Comparison of ENCODE assay signal across 45 mouse cellular contexts in the genomic region with DNA sequence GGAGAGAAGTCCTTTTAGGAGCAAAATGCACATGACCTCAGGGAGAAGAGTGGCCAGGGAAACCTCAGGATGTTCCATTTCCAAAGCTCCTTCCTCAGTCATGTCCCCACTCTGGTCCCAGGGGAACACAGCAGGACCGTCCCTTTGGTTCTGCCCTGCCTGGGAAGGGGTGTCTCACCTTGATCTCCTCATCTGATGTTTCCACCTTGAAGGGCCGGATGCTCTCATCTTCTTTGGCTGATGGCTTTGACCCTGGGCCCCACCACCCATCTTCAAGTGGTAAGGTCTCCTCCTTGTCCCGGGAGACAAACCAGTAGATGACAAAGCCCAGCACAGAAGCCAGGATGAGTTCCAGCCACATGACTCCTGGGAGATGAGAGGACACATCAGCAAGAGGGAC. TPM values are rescaled to one million over a fixed set of nuclear protein-coding genes. Genes with fewer than 3 reads are reported as not detected.
"Had no signal": no experiment of that assay in that cellular context is flagged by ENCODE, and none has a peak within 500 bp of the region (broad histone marks: within the 10 kb centered on the region; RNA-seq: fewer than 3 reads in every experiment).

No protein-coding gene starts in this region.

- H3K9ac ChIP-seq: heart, embryonic 12.5 days; heart, embryonic 13.5 days; heart, embryonic 15.5 days; hindbrain, embryonic 12.5 days; hindbrain, embryonic 13.5 days; hindbrain, embryonic 14.5 days; hindbrain, embryonic 15.5 days; intestine, embryonic 15.5 days; kidney, embryonic 15.5 days had no signal

- H3K27ac ChIP-seq: heart, embryonic 10.5 days; heart, embryonic 13.5 days; heart, embryonic 15.5 days; hindbrain, embryonic 10.5 days; hindbrain, embryonic 12.5 days; hindbrain, embryonic 13.5 days; hindbrain, embryonic 14.5 days; hindbrain, embryonic 15.5 days; hindbrain, postnatal 0 days; intestine, embryonic 15.5 days; layer of hippocampus, adult 2 months had no signal

- H3K4me2 ChIP-seq: heart, embryonic 11.5 days; heart, embryonic 12.5 days; heart, embryonic 13.5 days; heart, embryonic 15.5 days; hindbrain, embryonic 12.5 days; hindbrain, embryonic 13.5 days; hindbrain, embryonic 14.5 days; hindbrain, embryonic 15.5 days; intestine, embryonic 15.5 days; kidney, embryonic 15.5 days had no signal

- H3K4me3 ChIP-seq: heart, embryonic 10.5 days; heart, embryonic 12.5 days; heart, embryonic 13.5 days; heart, embryonic 15.5 days; hindbrain, embryonic 10.5 days; hindbrain, embryonic 12.5 days; hindbrain, embryonic 13.5 days; hindbrain, embryonic 15.5 days; intestine, embryonic 15.5 days; kidney, embryonic 15.5 days; layer of hippocampus, adult 2 months had no signal

- H3K36me3 ChIP-seq: heart, embryonic 10.5 days; heart, embryonic 12.5 days; heart, embryonic 13.5 days; heart, embryonic 15.5 days; hindbrain, embryonic 10.5 days; hindbrain, embryonic 12.5 days; hindbrain, embryonic 13.5 days; hindbrain, embryonic 15.5 days; intestine, embryonic 15.5 days; kidney, embryonic 15.5 days had no signal

- H3K9me3 ChIP-seq: heart, embryonic 10.5 days; heart, embryonic 12.5 days; heart, embryonic 13.5 days; heart, embryonic 15.5 days; hindbrain, embryonic 10.5 days; hindbrain, embryonic 12.5 days; hindbrain, embryonic 13.5 days; hindbrain, embryonic 15.5 days; intestine, embryonic 15.5 days; kidney, embryonic 15.5 days had no signal

- DNase-seq: heart, postnatal 10 days; heart, postnatal 14 days; heart, postnatal 36 days; heart, postnatal 4 days; kidney, adult 11 months; kidney, adult 18-20 months; kidney, adult 2 months; kidney, adult 8-10 months; kidney, adult 9 months; kidney, postnatal 10 days; kidney, postnatal 14 days; kidney, postnatal 36 days; kidney, postnatal 4 days; layer of hippocampus, adult 9-11 months; layer of hippocampus, postnatal 36 days had no signal

- ATAC-seq: hindbrain, embryonic 16.5 days; hindbrain, postnatal 0 days; inflammation-experienced regulatory T-cells, adult 6 months; intestine, embryonic 16.5 days; intestine, postnatal 0 days had no signal

- H3K4me1 ChIP-seq: hindbrain, embryonic 15.5 days had no signal

- H3K27me3 ChIP-seq: heart, embryonic 12.5 days; heart, embryonic 13.5 days; heart, embryonic 15.5 days; hindbrain, embryonic 13.5 days; hindbrain, embryonic 15.5 days; intestine, embryonic 15.5 days; kidney, embryonic 15.5 days had no signal

RNA-seq across cellular contexts. Expression of a gene that starts 49.4 kb away (rescaled TPM):
- total RNA-seq: heart, postnatal 10 days; heart, postnatal 14 days; heart, postnatal 25 days; heart, postnatal 36 days; heart, postnatal 4 days; hematopoietic stem cell, adult 5-6 weeks; hindbrain, postnatal 0 days; layer of hippocampus, adult 18-20 months; layer of hippocampus, postnatal 10 days; layer of hippocampus, postnatal 14 days; layer of hippocampus, postnatal 36 days had no signal
- polyA plus RNA-seq: heart, embryonic 10.5 days; heart, embryonic 11.5 days; heart, embryonic 12.5 days; heart, embryonic 13.5 days; heart, embryonic 14.5 days; heart, embryonic 15.5 days; heart, postnatal 0 days; hindbrain, embryonic 10.5 days; hindbrain, embryonic 11.5 days; hindbrain, embryonic 14.5 days; hindbrain, embryonic 15.5 days; hindbrain, embryonic 16.5 days; hindbrain, postnatal 0 days; inflammation-experienced regulatory T-cells, adult 6 months; intestine, embryonic 14.5 days; intestine, embryonic 15.5 days; intestine, embryonic 16.5 days; kidney, adult 2 months; kidney, embryonic 14.5 days; kidney, embryonic 15.5 days; kidney, embryonic 16.5 days; large intestine, adult 2 months had no signal
